Mouse (Mus musculus): ENCODE measurements around the gene Brdt. TPM values are rescaled to one million over a fixed set of nuclear protein-coding genes. Genes with fewer than 3 reads are reported as not detected.

The Brdt gene
- total and polyA plus RNA-seq, 2 experiments from 2014 or later: 0.70 to 1.1 TPM

GRCm38 (mm10) chr5:107346214-107346613, 15.3 kb downstream of the Brdt start:
- Histone ChIP-seq H3K27me3 (ENCODE audit: control insufficient read depth, insufficient read depth, low read length) (no peaks in the 10 kb centered on the region), H3K9me3 (replicated peaks; ENCODE audit: control insufficient read depth, low read length) (no peaks in the 10 kb centered on the region), H3K4me2 (ENCODE audit: low read depth, low read length) (no peak overlapping the region), H3K4me3 (ENCODE audit: low read depth, low read length) (no peak overlapping the region), H3K27ac (ENCODE audit: low read depth) (no peak overlapping the region), H3K9ac (replicated peaks; ENCODE audit: low read depth, low read length) (no peak overlapping the region), H3K4me1 (ENCODE audit: control insufficient read depth, insufficient read depth) (no peaks in the 10 kb centered on the region), H3K36me3 (replicated peaks; ENCODE audit: control insufficient read depth, insufficient read depth, low read length) (no peaks in the 10 kb centered on the region)
- TF ChIP-seq EP300 (IDR thresholded peaks at IDR 0.05; ENCODE audit: low read depth) (no peak), CTCF (IDR thresholded peaks at IDR 0.05; ENCODE audit: low read depth) (peak; percentile 53)
- DNase-seq (ENCODE audit: low spot score) (no peak), ATAC-seq (ENCODE audit: insufficient read depth, low read depth) (no peak)
- WGBS: 26% methylated on average over 1 of the region's 1 CpGs

GRCm38 (mm10) chr5:107352566-107352965, 21.6 kb downstream of the Brdt start:
- H3K4me1 ChIP-seq (ENCODE audit: control insufficient read depth, insufficient read depth): no peaks in the 10 kb centered on the region
- no peak overlapping the region for H3K9ac ChIP-seq (replicated peaks; ENCODE audit: low read depth, low read length)
- TF ChIP-seq CTCF (IDR thresholded peaks at IDR 0.05; ENCODE audit: low read depth) (no peak), EP300 (IDR thresholded peaks at IDR 0.05; ENCODE audit: low read depth) (no peak)
- no peaks in the 10 kb centered on the region for H3K9me3 ChIP-seq (replicated peaks; ENCODE audit: control insufficient read depth, low read length)
- no peak overlapping the region for H3K4me3 ChIP-seq (ENCODE audit: low read depth, low read length)
- no peaks in the 10 kb centered on the region for H3K36me3 ChIP-seq (replicated peaks; ENCODE audit: control insufficient read depth, insufficient read depth, low read length)
- ATAC-seq (ENCODE audit: insufficient read depth, low read depth) (no peak), DNase-seq (ENCODE audit: low spot score) (no peak)
- WGBS: 94% methylated on average over 1 of the region's 1 CpGs
- H3K27me3 ChIP-seq (ENCODE audit: control insufficient read depth, insufficient read depth, low read length): no peaks in the 10 kb centered on the region
- no peak overlapping the region for H3K4me2 ChIP-seq (ENCODE audit: low read depth, low read length)
- H3K27ac ChIP-seq (ENCODE audit: low read depth): no peak overlapping the region

DNA sequence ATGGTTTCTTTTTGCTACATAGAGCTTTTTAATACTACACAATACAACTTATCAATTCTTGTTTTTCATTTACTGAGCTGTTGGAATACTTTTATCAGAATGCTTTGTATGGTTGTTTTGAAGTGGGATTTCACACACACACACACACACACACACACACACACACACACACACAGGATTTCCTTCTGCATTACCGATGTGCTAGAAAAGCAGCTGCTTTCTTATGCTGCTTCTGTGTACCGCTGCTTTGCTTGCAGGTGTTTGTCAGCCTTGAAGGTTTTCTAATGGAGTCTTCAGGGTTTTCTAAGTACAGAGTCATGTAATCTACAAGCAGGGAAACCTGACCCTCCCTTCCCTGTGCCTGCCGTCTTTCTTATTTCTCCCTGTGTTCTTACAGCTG, 23.0 kb downstream of the Brdt start:
- DNase-seq (ENCODE audit: low spot score) (no peak), ATAC-seq (ENCODE audit: insufficient read depth, low read depth) (no peak)
- no peaks in the 10 kb centered on the region for H3K4me1 ChIP-seq (ENCODE audit: control insufficient read depth, insufficient read depth)
- no peaks in the 10 kb centered on the region for H3K36me3 ChIP-seq (replicated peaks; ENCODE audit: control insufficient read depth, insufficient read depth, low read length)
- 55% methylated on average over 3 of the region's 3 CpGs for WGBS
- TF ChIP-seq EP300 (IDR thresholded peaks at IDR 0.05; ENCODE audit: low read depth): no peak
- TF ChIP-seq CTCF (IDR thresholded peaks at IDR 0.05; ENCODE audit: low read depth): no peak
- no peaks in the 10 kb centered on the region for H3K27me3 ChIP-seq (ENCODE audit: control insufficient read depth, insufficient read depth, low read length)
- no peaks in the 10 kb centered on the region for H3K9me3 ChIP-seq (replicated peaks; ENCODE audit: control insufficient read depth, low read length)
- no peak overlapping the region for H3K4me2 ChIP-seq (ENCODE audit: low read depth, low read length)
- no peak overlapping the region for H3K4me3 ChIP-seq (ENCODE audit: low read depth, low read length)
- H3K27ac ChIP-seq (ENCODE audit: low read depth): no peak overlapping the region
- no peak overlapping the region for H3K9ac ChIP-seq (replicated peaks; ENCODE audit: low read depth, low read length)

GRCm38 (mm10) chr5:107355801-107356200, 24.8 kb downstream of the Brdt start:
- Histone ChIP-seq H3K27ac (ENCODE audit: low read depth) (no peak overlapping the region), H3K4me2 (ENCODE audit: low read depth, low read length) (no peak overlapping the region), H3K9me3 (replicated peaks; ENCODE audit: control insufficient read depth, low read length) (no peaks in the 10 kb centered on the region), H3K4me3 (ENCODE audit: low read depth, low read length) (no peak overlapping the region), H3K36me3 (replicated peaks; ENCODE audit: control insufficient read depth, insufficient read depth, low read length) (no peaks in the 10 kb centered on the region), H3K27me3 (ENCODE audit: control insufficient read depth, insufficient read depth, low read length) (no peaks in the 10 kb centered on the region), H3K4me1 (ENCODE audit: control insufficient read depth, insufficient read depth) (peaks cover 3% of the 10 kb centered on the region; the same call in 1 of the 2 replicates), H3K9ac (replicated peaks; ENCODE audit: low read depth, low read length) (no peak overlapping the region)
- WGBS: 13% methylated on average over 1 of the region's 1 CpGs
- no peak for DNase-seq (ENCODE audit: low spot score)
- ATAC-seq (ENCODE audit: insufficient read depth, low read depth): no peak
- TF ChIP-seq EP300 (IDR thresholded peaks at IDR 0.05; ENCODE audit: low read depth): no peak
- no peak for TF ChIP-seq CTCF (IDR thresholded peaks at IDR 0.05; ENCODE audit: low read depth)

GRCm38 (mm10) chr5:107357723-107358122, 26.8 kb downstream of the Brdt start:
- WGBS: 75% methylated on average over 8 of the region's 8 CpGs
- Histone ChIP-seq H3K27me3 (ENCODE audit: control insufficient read depth, insufficient read depth, low read length) (no peaks in the 10 kb centered on the region), H3K4me3 (ENCODE audit: low read depth, low read length) (no peak overlapping the region), H3K9ac (replicated peaks; ENCODE audit: low read depth, low read length) (no peak overlapping the region), H3K27ac (ENCODE audit: low read depth) (no peak overlapping the region), H3K4me2 (ENCODE audit: low read depth, low read length) (no peak overlapping the region), H3K4me1 (ENCODE audit: control insufficient read depth, insufficient read depth) (peaks cover 3% of the 10 kb centered on the region; the same call in 1 of the 2 replicates), H3K9me3 (replicated peaks; ENCODE audit: control insufficient read depth, low read length) (no peaks in the 10 kb centered on the region), H3K36me3 (replicated peaks; ENCODE audit: control insufficient read depth, insufficient read depth, low read length) (no peaks in the 10 kb centered on the region)
- no peak for DNase-seq (ENCODE audit: low spot score)
- ATAC-seq (ENCODE audit: insufficient read depth, low read depth): no peak
- TF ChIP-seq EP300 (IDR thresholded peaks at IDR 0.05; ENCODE audit: low read depth) (no peak), CTCF (IDR thresholded peaks at IDR 0.05; ENCODE audit: low read depth) (no peak)

DNA sequence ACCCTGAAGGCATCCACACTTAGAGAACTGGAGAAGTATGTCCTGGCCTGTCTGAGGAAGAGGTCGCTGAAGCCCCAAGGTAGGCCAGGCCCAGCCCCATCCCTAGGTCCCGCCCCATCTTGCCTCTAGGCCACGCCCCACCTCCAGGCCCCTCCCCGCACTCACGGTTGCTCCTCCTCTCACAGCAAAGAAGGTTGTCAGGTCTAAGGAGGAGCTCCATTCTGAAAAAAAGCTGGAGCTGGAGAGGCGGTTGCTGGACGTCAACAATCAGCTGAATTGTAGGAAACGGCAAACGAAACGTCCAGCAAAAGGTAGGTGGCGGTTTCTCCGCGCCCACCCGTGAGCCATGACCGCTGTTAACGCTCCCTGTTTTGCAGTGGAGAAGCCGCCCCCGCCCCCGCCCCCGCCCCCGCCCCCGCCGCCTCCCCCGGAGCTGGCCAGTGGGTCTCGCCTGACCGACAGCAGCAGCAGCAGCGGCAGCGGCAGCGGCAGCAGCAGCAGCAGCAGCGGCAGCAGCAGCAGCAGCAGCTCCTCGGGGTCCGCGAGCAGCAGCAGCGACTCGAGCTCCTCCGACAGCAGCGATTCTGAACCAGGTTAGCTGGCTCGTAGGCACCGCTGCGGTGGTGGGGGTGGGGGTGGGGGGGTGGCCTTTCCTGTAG, 28.6 kb downstream of the Brdt start:
- peak overlapping the region; percentile 67 for H3K9ac ChIP-seq (replicated peaks; ENCODE audit: low read depth, low read length)
- H3K27ac ChIP-seq (ENCODE audit: low read depth): peak overlapping the region; percentile 21
- ATAC-seq (ENCODE audit: insufficient read depth, low read depth) (peak; percentile 99), DNase-seq (ENCODE audit: low spot score) (peak; percentile 93)
- no peaks in the 10 kb centered on the region for H3K27me3 ChIP-seq (ENCODE audit: control insufficient read depth, insufficient read depth, low read length)
- under 1% methylated on average over 38 of the region's 40 CpGs for WGBS
- H3K4me1 ChIP-seq (ENCODE audit: control insufficient read depth, insufficient read depth): peaks cover 3% of the 10 kb centered on the region; the same call in 1 of the 2 replicates
- TF ChIP-seq EP300 (IDR thresholded peaks at IDR 0.05; ENCODE audit: low read depth): no peak
- no peak for TF ChIP-seq CTCF (IDR thresholded peaks at IDR 0.05; ENCODE audit: low read depth)
- peak overlapping the region; percentile 65 for H3K4me2 ChIP-seq (ENCODE audit: low read depth, low read length)
- H3K4me3 ChIP-seq (ENCODE audit: low read depth, low read length): peak overlapping the region; percentile 67
- 0 out of 2 replicates have a peak, but pooled peaks cover 3% of the 10 kb centered on the region for H3K36me3 ChIP-seq (replicated peaks; ENCODE audit: control insufficient read depth, insufficient read depth, low read length)
- no peaks in the 10 kb centered on the region for H3K9me3 ChIP-seq (replicated peaks; ENCODE audit: control insufficient read depth, low read length)

Measured in heart, postnatal 0 days (tissue).